In genomic region chr1:180766557-180766956, GRCm38 (mm10) we compare ENCODE assay signal across 10 mouse cellular contexts. TPM values are rescaled to one million over a fixed set of nuclear protein-coding genes. Genes with fewer than 3 reads are reported as not detected.
DNase-seq lines count a peak whose midpoint lies in the region; TF ChIP-seq lines count a peak whose summit lies in the region.
"Had no signal": no experiment of that assay in that cellular context is flagged by ENCODE, and none has a peak within 500 bp of the region (broad histone marks: within the 10 kb centered on the region; RNA-seq: fewer than 3 reads in every experiment).

No protein-coding gene starts in this region.

- H3K27me3 ChIP-seq in spleen, adult 2 months (ENCODE audit: control insufficient read depth, insufficient read depth, low read length), result no peaks in the 10 kb centered on the region

- H3K36me3 ChIP-seq in spleen, adult 2 months (ENCODE audit: control insufficient read depth, insufficient read depth, low read length), result no peaks in the 10 kb centered on the region
- H3K36me3 ChIP-seq: hindbrain, embryonic 10.5 days had no signal

- TF ChIP-seq CTCF in spleen, adult 2 months (IDR thresholded peaks at IDR 0.05; ENCODE audit: extremely low read depth, insufficient read depth, insufficient read length, insufficient replicate concordance), result no peak
- TF ChIP-seq CTCF in bone marrow macrophage, adult 2 months (IDR thresholded peaks at IDR 0.05; ENCODE audit: low read depth, low read length), result no peak

- peak overlapping the region; percentile 98 for H3K27ac ChIP-seq in spleen, adult 2 months (ENCODE audit: insufficient read depth, low read length)
- peak overlapping the region; percentile 48 for H3K27ac ChIP-seq in bone marrow macrophage, adult 2 months (ENCODE audit: insufficient read depth, low read depth, low read length)

- WGBS in spleen, adult 2 months, result 5% methylated on average over 5 of the region's 5 CpGs

- DNase-seq in spleen, adult 2 months (ENCODE audit: low read depth in 1 of 2, low spot score in 2 of 2), result peak in 1 of 2 experiments; percentile 40
- no peak for DNase-seq in spleen, adult 12 weeks (ENCODE audit: low spot score)
- peak; percentile 71 for DNase-seq in naive thymus-derived CD4-positive, alpha-beta T cell, adult 2 months (ENCODE audit: low read depth)
- no peak for DNase-seq in frontal cortex, postnatal 14 days (ENCODE audit: low spot score in 2 of 2)
- no peak for DNase-seq in urinary bladder, postnatal 14 days (ENCODE audit: low spot score)
- no peak for DNase-seq in Muller cell, postnatal 12 days (ENCODE audit: inconsistent ontology term)
- DNase-seq: kidney, adult 2 months had no signal

- peaks cover 22% of the 10 kb centered on the region for H3K4me1 ChIP-seq in spleen, adult 2 months (ENCODE audit: control insufficient read depth, insufficient read depth, insufficient read length)
- H3K4me1 ChIP-seq in bone marrow macrophage, adult 2 months (ENCODE audit: control insufficient read depth, insufficient read depth, low read length), result peaks cover 33% of the 10 kb centered on the region

- no peak for TF ChIP-seq POLR2A in spleen, adult 2 months (IDR thresholded peaks at IDR 0.05; ENCODE audit: low read depth, low read length)
- no peak for TF ChIP-seq POLR2A in bone marrow macrophage, adult 2 months (IDR thresholded peaks at IDR 0.05; ENCODE audit: borderline replicate concordance, low read depth, low read length)

- H3K4me3 ChIP-seq in spleen, adult 2 months (ENCODE audit: extremely low read depth, insufficient read depth, insufficient read length), result peak overlapping the region; percentile 7; the same call in 1 of the 2 replicates
- H3K4me3 ChIP-seq in bone marrow macrophage, adult 2 months (ENCODE audit: insufficient read depth, low read length), result 0 out of 2 replicates have a peak overlapping the region, but pooled peaks have one; percentile 0
- H3K4me3 ChIP-seq: erythroblast, embryonic 14.5 days; hindbrain, embryonic 10.5 days had no signal

RNA-seq across cellular contexts. Expression of gene Acbd3, which starts 40.7 kb away (rescaled TPM):
- polyA plus RNA-seq in spleen, adult 2 months (2012; rRNA removed), result 7.3 and 8.2 TPM in 2 replicates
- polyA plus RNA-seq in bone marrow macrophage, adult 2 months (2012; ENCODE audit: insufficient read depth, insufficient read length, missing spikeins), result 33.7 and 36.9 TPM in 2 replicates

RNA-seq across cellular contexts. Expression of gene H3f3a, which starts 47.2 kb away (rescaled TPM):
- 361 and 391 TPM in 2 replicates for polyA plus RNA-seq in spleen, adult 2 months (2012; rRNA removed)
- 1,000 and 1,015 TPM in 2 replicates for polyA plus RNA-seq in bone marrow macrophage, adult 2 months (2012; ENCODE audit: insufficient read depth, insufficient read length, missing spikeins)
